Mouse (Mus musculus) spleen, adult 2 months (tissue): Measurements from ENCODE around the gene Calhm3.

Experiments used
- CTCF ChIP-seq: fragments of 200-500 bp; IDR thresholded peaks from 2 replicates; pipeline ENCODE4 v1.5.1; 2011; ENCODE audit warnings: mild to moderate bottlenecking, inconsistent platforms; ENCODE audit not compliant: insufficient read depth, insufficient read length, insufficient replicate concordance; ENCODE audit errors: extremely low read depth
- POLR2A ChIP-seq: fragments of 200-500 bp; IDR thresholded peaks from 2 replicates; pipeline ENCODE4 v1.6.1; 2011; ENCODE audit warnings: low read depth, low read length, inconsistent platforms

DNA sequence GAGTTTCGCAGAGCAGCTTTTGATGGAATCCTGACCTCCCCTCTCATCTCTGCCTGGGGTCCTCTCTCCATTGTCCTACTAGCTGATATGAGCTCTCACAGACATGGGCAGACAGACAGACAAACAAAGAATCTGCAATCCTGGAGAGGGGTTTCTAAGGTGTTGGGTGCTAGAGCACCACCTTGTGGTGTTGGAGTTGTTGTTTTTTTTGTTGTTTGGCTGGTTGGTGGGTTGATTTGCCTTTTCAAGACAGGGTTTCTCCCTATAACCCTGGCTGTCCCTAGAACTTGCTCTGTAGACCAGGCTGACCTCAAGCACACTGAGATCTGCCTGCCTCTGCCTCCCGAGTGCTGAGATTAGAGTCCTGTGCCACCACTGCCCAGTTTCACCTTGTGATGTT lies 17.9 kb upstream of the Calhm3 start:
- TF ChIP-seq CTCF (no peak), POLR2A (no peak)
